Mouse (Mus musculus) forebrain, embryonic 10.5 days (tissue): ENCODE measurements at regions not wholly inside any gene's neighbourhood (a gene's known extent, or its start where the extent isn't known, plus 50 kb on each side); places are given as distances from the start of the nearest gene placed in this dataset.

Experiments
- DNase-seq: peaks from one replicate; pipeline ENCODE4 v3.0.0-alpha.2; 2017; ENCODE audit warnings: low spot score; ENCODE audit errors: extremely low spot score
- H3K27ac ChIP-seq: fragments of 300-500 bp; sonication (generic); 2 replicates; pipeline ENCODE4 v1.5.1; 2016; ENCODE audit warnings: mild to moderate bottlenecking
- H3K27me3 ChIP-seq: fragments of 300-500 bp; sonication (generic); 2 replicates; pipeline ENCODE4 v1.6.1; 2016; ENCODE audit warnings: mild to moderate bottlenecking; ENCODE audit not compliant: poor library complexity, severe bottlenecking
- H3K36me3 ChIP-seq: fragments of 300-500 bp; sonication (generic); replicated peaks from 2 replicates; pipeline ENCODE4 v1.6.1; 2016; ENCODE audit warnings: mild to moderate bottlenecking, moderate library complexity
- H3K4me1 ChIP-seq: fragments of 300-500 bp; sonication (generic); 2 replicates; pipeline ENCODE4 v1.6.1; 2016
- H3K4me3 ChIP-seq: fragments of 300-500 bp; sonication (generic); 2 replicates; pipeline ENCODE4 v1.5.1; 2016; ENCODE audit warnings: mild to moderate bottlenecking, moderate library complexity
- H3K9me3 ChIP-seq: fragments of 300-500 bp; sonication (generic); 2 replicates; pipeline ENCODE4 v1.6.1; 2016; ENCODE audit warnings: mild to moderate bottlenecking, moderate library complexity
- WGBS: fragments of 180-500 bp; shearing (Covaris S2); methylation state at CpG from one replicate; pipeline ENCODE4 v1.1.7; 2016; 5-methylcytosine and 5-hydroxymethylcytosine counted together

GRCm38 (mm10) chr4:84208175-84208574 lies 466.9 kb downstream of the Bnc2 start:
- Histone ChIP-seq H3K9me3 (no peaks in the 10 kb centered on the region), H3K4me3 (no peak overlapping the region), H3K36me3 (no peaks in the 10 kb centered on the region), H3K4me1 (peaks cover 25% of the 10 kb centered on the region), H3K27me3 (no peaks in the 10 kb centered on the region; the same call in 1 of the 2 replicates), H3K27ac (no peak overlapping the region)
- 82% methylated on average over 1 of the region's 1 CpGs for WGBS
- no peak for DNase-seq

- Histone ChIP-seq H3K4me3 (no peak overlapping the region), H3K9me3 (no peaks in the 10 kb centered on the region), H3K4me1 (peaks cover 19% of the 10 kb centered on the region), H3K36me3 (no peaks in the 10 kb centered on the region), H3K27ac (no peak overlapping the region), H3K27me3 (no peaks in the 10 kb centered on the region)
- DNase-seq, result no peak
- WGBS, result 87% methylated on average over 2 of the region's 2 CpGs
Observed at GRCm38 (mm10) chr4:84209538-84209937, 465.5 kb downstream of the Bnc2 start.

- H3K4me3 ChIP-seq, result no peak overlapping the region
- no peaks in the 10 kb centered on the region for H3K9me3 ChIP-seq
- no peak overlapping the region for H3K27ac ChIP-seq
- WGBS, result 45% methylated on average over 11 of the region's 11 CpGs
- no peak for DNase-seq
- no peaks in the 10 kb centered on the region for H3K27me3 ChIP-seq
- H3K36me3 ChIP-seq, result no peaks in the 10 kb centered on the region
- H3K4me1 ChIP-seq, result peaks cover 16% of the 10 kb centered on the region
Observed at GRCm38 (mm10) chr4:84211311-84211875, 463.7 kb downstream of the Bnc2 start.

DNA sequence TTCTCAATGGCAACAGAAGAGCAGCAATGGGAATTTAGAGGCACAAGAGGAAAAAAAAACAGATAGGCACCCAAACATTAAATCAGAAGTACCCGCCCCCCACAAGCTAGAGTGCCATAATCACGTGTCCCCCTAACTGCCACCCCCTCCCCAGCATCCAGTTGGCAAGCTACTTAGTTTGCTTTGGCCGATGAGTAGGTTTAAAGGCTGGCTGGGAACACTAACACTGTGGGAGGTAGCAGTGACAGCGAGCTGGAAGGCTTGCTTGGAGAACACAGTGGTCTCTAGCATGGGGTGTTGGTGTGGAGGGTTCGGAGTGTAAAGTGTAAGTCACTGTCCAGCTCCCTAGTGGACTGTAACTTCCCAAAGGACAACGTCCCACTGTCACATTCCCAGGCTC lies 463.1 kb downstream of the Bnc2 start:
- no peak for DNase-seq
- 75% methylated on average over 6 of the region's 6 CpGs for WGBS
- no peaks in the 10 kb centered on the region for H3K9me3 ChIP-seq
- H3K27ac ChIP-seq, result no peak overlapping the region
- no peaks in the 10 kb centered on the region for H3K36me3 ChIP-seq
- H3K27me3 ChIP-seq, result no peaks in the 10 kb centered on the region
- peaks cover 19% of the 10 kb centered on the region for H3K4me1 ChIP-seq
- no peak overlapping the region for H3K4me3 ChIP-seq

GRCm38 (mm10) chr4:84214523-84214922 lies 460.6 kb downstream of the Bnc2 start:
- peaks cover 19% of the 10 kb centered on the region for H3K4me1 ChIP-seq
- no peaks in the 10 kb centered on the region; the same call in 1 of the 2 replicates for H3K27me3 ChIP-seq
- H3K9me3 ChIP-seq, result no peaks in the 10 kb centered on the region
- no peak overlapping the region for H3K4me3 ChIP-seq
- DNase-seq, result no peak
- 89% methylated on average over 8 of the region's 8 CpGs for WGBS
- H3K36me3 ChIP-seq, result no peaks in the 10 kb centered on the region
- no peak overlapping the region for H3K27ac ChIP-seq

DNA sequence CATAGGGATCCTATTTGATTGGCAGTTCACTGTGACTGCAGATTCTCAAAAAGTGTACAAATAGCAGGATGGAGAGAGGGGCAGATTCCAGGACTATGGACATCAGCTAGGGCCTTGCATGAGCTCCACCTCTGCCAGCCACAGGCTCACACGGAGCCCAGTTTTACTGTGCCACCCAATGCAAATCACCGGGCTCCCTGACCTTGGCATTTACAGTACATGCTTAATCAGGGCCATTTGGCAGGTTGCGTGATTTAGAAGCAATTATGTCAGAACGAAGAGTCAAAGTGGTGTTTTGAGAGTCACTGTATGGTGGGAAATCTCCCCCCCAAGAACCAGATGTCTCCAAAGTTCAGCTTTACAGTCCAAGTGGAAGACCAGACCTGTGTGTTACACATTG lies 456.1 kb downstream of the Bnc2 start:
- DNase-seq, result no peak
- Histone ChIP-seq H3K27ac (no peak overlapping the region), H3K36me3 (no peaks in the 10 kb centered on the region), H3K4me1 (peaks cover 22% of the 10 kb centered on the region), H3K4me3 (no peak overlapping the region), H3K27me3 (no peaks in the 10 kb centered on the region; the same call in 1 of the 2 replicates), H3K9me3 (no peaks in the 10 kb centered on the region)
- WGBS, result 96% methylated on average over 4 of the region's 4 CpGs

- Histone ChIP-seq H3K36me3 (no peaks in the 10 kb centered on the region), H3K27ac (peak overlapping the region; percentile 60; the same call in 1 of the 2 replicates), H3K27me3 (no peaks in the 10 kb centered on the region; the same call in 1 of the 2 replicates), H3K4me3 (no peak overlapping the region), H3K9me3 (no peaks in the 10 kb centered on the region), H3K4me1 (peaks cover 19% of the 10 kb centered on the region)
- no peak for DNase-seq
- 53% methylated on average over 4 of the region's 4 CpGs for WGBS
Observed at GRCm38 (mm10) chr4:84222057-84222717, 452.9 kb downstream of the Bnc2 start.

GRCm38 (mm10) chr4:84222805-84223335 lies 452.2 kb downstream of the Bnc2 start:
- H3K4me3 ChIP-seq, result no peak overlapping the region
- H3K27me3 ChIP-seq, result no peaks in the 10 kb centered on the region; the same call in 1 of the 2 replicates
- DNase-seq, result no peak
- no peak overlapping the region for H3K27ac ChIP-seq
- H3K36me3 ChIP-seq, result no peaks in the 10 kb centered on the region
- H3K9me3 ChIP-seq, result no peaks in the 10 kb centered on the region
- peaks cover 19% of the 10 kb centered on the region for H3K4me1 ChIP-seq
- WGBS, result 78% methylated on average over 11 of the region's 11 CpGs

DNA sequence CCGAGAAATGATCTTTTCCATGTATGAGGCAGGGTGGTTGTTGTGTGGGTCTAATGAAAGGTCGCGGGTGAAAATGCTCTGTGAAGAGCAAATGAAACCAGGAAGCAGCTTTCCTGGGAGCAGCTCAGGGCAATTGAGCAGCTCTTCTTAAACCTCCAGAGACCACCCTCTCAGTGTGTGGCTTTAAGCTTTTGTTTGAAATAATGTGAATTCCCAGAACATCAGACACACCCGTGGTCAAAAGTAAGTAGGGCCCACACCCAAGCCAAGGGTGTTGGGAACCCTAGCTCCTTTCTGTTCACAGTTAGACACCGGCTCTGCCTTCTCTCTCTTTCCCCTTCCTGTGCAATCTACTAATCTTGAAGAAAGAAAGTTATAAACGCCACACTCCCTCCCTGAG lies 450.5 kb downstream of the Bnc2 start:
- H3K9me3 ChIP-seq, result no peaks in the 10 kb centered on the region
- H3K4me1 ChIP-seq, result peaks cover 24% of the 10 kb centered on the region
- no peak overlapping the region for H3K4me3 ChIP-seq
- no peaks in the 10 kb centered on the region for H3K36me3 ChIP-seq
- H3K27ac ChIP-seq, result no peak overlapping the region
- WGBS, result 71% methylated on average over 6 of the region's 6 CpGs
- no peak for DNase-seq
- peaks cover 14% of the 10 kb centered on the region; the same call in 1 of the 2 replicates for H3K27me3 ChIP-seq
